Mouse (Mus musculus) common myeloid progenitor, adult 5-6 weeks (primary cell): Measurements from ENCODE around the gene Zar1. TPM values are rescaled to one million over a fixed set of nuclear protein-coding genes. Genes with fewer than 3 reads are reported as not detected.
A peak's percentile ranks its signal among the peaks of the same experiment; 100 is the strongest.
"Not testable (repeated sequence)": the region's sequence is repeated elsewhere in the genome, so short reads cannot be mapped to it uniquely, and the experiment has no call there.

ENCODE experiments used
- ATAC-seq: replicated peaks from 2 replicates; pipeline ENCODE4 v1.8.0; 2016; ENCODE audit warnings: low read depth, mild to moderate bottlenecking, moderate TSS enrichment, inconsistent platforms; ENCODE audit not compliant: poor library complexity, severe bottlenecking
- total RNA-seq: library from RNA; stranded (forward); fragments of 200-1000, 187-1606 nt; gene quantifications from 2 replicates; pipeline ENCODE4 v1.2.3, GENCODE M21; 2017

Gene Zar1
- not detected in 2 replicates for total RNA-seq

DNA sequence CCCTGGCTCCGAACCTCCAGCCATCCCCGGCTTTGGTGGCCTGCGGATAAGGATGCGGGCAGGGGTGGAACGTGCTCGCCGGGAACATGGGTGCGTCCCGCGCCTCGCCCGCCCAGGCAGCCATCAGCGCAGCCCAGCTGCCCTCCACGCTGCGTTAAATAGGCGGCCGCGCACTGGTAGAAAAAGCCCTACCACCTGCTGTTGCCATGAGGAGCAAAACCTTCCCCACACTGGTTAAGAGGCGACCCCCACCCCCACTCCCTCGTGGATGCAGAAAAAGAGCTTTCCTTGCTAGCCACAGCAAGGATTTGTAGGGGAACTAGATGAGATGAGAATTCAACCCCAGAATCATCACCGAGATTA is at the start of gene Zar1:
Zar1 (minus strand) TSS at position 285 of the 363 bp plus-strand sequence.
- peak; percentile 37 for ATAC-seq

DNA sequence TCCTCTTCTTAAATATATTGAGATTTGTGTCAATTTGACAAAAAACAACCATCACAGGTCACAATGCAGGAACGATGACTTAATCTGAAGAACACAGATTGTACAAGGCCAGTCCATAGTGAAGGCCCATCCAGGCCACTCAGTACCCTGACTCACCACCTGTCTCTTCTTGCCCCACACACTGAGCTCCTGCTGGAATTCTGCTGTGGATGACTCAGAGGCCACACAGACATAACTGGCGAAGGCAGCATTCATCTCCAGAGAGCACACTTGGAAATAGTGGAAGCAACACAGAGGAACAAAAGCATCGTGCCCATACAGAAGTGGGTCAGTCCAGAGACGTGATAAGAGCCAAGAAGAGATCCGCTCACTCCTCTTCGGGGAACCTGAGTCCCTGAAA is 49.0 kb upstream of the Zar1 start:
- ATAC-seq, result no peak

DNA sequence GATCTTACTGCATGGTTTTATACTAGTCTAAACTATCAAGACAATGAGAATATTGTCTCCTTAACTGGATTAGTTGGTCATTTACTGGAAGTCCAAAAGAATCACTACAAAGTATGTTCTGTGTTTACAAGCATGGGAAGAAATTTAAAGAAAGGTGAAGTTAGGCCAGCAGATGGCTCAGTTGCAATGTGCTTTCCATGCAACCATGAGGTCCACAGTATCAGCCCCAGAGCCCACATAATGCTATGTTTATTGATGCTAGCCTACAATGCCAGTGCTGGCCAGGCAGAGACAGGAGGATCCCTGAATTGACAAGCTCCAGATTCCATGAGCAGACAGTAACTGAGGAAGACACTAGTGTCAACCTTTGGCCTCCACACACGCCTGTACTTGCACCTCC is 40.0 kb upstream of the Zar1 start:
- ATAC-seq, result no peak

DNA sequence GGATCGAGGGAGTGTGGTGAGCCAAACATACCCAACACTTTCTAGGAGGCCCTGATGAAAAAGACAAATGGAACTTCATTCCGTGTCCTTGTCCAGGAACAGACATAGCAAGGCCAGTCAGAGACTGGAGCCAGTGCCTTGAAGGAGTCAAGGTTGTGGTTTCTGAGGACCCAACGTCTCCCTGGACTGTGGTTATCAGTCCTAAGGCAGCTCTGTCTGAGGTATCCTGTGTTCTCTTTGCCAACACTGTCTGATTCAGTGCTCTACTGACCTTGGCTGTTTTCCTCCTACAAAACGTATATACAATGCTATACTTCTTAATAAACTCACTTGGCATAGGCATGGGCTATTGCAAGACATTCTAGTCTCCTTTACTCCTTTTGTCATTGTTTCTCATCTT is 36.4 kb upstream of the Zar1 start:
- peak; percentile 56 for ATAC-seq

- no peak for ATAC-seq
Observed at GRCm38 (mm10) chr5:72603138-72603537, 22.1 kb upstream of the Zar1 start.

DNA sequence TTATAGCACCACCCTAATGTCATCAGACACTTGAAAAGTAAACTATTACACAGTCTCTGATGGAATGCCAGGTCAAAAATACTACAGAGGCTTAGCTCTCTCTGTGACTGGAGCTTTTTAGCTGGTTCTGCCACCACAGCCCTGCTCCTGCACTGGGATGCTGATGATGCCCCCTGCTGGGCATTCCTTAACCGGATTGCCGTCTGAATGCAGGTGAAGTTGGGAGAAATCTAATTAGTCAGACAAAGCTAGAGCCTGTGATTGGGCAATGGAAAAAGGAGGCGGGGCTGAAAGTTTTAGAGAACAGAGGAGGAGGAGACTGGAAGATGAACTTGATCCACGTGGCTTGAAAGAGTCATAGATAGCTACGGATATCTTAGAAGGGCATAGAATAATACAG is 20.0 kb upstream of the Zar1 start:
- peak; percentile 85 for ATAC-seq

DNA sequence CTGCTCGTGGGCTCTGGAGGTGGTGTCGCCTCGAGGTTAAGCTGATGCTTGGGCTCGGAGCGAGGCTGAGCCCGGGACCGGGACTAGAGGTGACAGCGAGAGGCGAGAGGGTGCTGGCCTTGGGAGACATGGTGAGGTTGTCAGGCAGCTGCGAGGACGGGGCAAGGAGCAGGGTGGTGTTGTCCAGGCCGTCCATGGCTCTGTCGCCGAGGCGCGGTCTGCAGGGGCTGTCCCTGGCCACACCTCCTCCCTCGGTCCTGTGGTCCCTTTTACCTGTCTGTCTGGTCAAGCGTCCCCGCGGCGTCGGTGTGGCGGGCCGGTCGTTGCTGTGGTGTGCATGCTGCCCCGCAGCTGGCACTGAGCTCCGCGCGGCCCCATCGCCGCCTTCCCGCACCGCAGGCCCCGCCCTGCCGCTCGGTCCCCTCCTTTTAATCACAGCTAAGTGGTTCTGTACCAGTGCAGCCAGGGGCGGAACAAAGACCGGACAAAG is 6.2 kb upstream of the Zar1 start, which contains the start of gene Gm5868:
Gm5868 (minus strand) TSS at position 360 of the 490 bp plus-strand sequence.
- peak; percentile 54 for ATAC-seq

DNA sequence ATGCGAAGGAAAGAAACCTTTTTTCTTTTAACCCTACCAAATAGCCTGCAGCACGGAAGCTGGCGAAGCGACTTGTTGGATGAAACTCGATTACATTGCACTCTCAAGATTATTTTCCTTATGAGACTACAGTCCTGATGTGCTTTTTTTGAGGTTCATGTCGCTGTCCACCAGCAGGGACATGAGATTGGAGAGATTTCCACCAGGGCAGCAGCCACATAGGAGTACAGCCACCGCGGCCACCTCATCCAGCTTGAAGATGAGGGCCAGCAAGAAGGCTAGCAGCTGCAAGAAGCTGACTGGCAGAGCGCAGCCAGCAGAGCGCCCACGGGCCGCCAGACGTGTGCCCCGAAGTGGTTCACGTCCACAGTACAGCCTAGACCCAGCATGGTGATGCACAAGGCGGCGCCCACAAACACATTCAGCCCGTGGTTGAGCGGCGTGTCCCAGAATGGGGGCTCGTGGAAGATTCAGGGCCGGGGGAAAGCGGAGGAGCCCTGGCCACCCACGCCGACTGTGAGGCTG is 5.7 kb upstream of the Zar1 start:
- peak; percentile 20 for ATAC-seq

GRCm38 (mm10) chr5:72586122-72586521 is 5.1 kb upstream of the Zar1 start:
- peak; percentile 64 for ATAC-seq

GRCm38 (mm10) chr5:72580088-72580969 is 725 bp downstream of the Zar1 start:
- peak; percentile 43 for ATAC-seq

GRCm38 (mm10) chr5:72579599-72579998 is 1.5 kb downstream of the Zar1 start:
- not testable (repeated sequence) for ATAC-seq

DNA sequence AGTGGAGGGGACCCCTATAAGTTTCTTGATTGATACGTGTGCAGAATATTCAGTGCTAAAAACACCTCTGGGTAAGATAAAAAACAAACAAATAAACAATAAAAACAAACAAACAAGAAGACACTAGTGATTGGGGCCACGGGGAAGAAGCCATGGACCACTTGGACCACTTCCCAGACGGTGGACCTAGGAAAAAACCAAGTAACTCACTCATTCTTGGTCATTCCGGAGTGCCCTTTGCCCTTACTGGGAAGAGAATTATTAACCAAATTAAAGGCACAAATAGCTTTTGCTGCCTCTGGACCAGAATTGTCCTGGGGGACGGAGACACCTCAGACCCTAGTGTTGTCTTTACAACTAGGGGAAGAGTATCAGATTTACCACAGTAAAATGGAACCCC is 15.4 kb downstream of the Zar1 start:
- no peak for ATAC-seq

GRCm38 (mm10) chr5:72563183-72563582 is 17.9 kb downstream of the Zar1 start:
- ATAC-seq, result not testable (repeated sequence)

GRCm38 (mm10) chr5:72560976-72561628 is 20.0 kb downstream of the Zar1 start:
- ATAC-seq, result no peak

DNA sequence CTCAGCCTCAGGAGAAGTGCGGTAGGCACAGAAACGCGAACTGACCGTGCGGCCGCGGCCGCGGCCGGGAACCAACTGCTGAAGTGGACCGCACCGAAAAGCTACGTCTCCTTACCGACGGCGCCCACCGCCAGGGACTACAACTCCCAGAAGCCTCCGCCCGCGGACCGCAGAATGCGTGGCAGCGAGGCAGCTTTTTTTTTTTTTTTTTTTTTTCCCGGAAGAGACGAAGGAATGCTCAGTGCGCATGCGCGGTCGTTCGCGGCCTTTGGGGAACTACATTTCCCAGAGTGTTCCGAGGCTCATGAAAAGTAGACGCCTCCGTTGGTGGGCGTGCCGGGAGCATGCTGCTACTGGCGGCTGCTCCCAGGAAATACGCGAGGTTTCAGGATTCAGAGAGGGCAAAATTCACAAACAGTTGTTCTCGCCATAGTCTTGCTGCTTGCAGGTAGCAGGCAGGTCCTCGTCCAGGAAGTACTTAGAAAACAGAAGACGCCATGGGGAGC is 21.5 kb downstream of the Zar1 start, which contains the start of gene Nfxl1:
Nfxl1 (minus strand) TSS at position 141 of the 506 bp plus-strand sequence.
- peak; percentile 94 for ATAC-seq

DNA sequence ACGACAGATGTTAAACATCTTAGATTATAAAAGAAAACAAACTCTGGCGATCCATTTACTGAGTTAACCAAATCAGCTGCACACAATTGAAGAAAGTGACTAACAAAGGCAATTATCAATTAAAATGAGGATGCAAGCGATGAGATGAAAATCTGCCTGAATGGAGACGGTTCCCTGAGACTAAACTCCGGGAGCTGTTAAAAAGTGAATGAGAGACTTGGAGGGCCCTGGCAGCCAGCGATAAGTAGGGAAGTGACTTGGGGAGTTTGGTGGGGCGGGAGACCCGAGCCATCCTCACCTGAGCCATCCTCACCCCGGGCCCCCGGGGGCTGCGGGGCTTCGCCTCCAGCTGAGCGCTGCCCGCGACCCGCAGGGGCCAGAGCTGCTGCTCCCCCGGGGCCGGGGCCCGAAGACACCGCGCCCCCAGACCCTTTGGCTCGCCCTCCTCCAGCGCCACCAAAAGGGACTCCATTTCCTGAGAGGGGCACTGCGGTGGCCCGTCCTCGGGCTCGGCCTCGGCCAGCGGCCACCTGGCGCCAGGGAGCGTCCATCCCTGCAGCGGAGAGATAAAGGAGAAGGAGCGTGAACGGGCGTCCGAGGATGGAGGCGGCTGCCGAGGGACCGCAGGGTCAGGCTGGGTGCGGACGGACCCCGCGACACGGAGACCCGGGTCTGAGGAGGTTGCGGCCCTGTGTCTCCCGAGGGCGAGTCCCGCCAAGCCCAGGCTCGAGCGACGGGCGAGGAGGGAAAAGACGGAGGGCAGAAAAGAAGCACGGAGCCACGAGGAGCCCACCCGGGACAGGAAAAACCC is 22.1 kb downstream of the Zar1 start:
- peak; percentile 52 for ATAC-seq

DNA sequence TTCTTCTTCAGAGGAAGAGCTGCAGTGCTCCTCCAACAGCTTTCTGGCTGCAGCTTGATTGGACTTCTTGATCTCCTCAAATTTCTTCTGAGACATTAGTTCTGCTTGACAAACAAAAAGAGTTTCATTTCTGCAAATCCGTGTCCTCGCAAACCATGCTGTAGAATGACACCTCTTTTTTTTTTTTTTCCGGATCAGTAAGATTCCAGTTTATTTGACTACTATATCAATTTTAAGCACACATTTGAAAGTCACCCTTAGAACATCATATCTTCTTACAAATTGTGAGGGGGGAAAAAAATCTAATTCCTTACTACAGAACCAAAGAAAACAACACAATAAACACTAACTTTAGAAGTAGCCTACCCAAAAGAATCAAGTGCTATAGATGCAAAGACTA is 24.8 kb downstream of the Zar1 start:
- no peak for ATAC-seq

DNA sequence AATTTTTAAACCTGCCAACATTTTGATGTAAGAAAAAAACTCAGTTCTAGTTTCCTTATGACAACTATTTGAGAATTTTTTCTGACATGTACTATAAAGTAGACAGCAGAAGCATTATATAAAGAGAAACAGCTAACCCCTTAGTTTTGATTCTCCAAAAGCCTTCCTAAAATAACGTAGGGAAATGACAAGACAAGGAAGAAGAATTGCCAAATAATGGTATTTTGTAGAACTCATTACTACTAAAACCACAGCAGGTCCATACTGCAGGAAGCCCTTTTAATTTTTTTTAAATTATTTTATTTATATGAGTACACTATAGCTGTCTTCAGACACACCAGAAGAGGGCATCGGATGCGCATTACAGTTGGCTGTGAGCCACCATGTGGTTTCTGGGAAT is 29.8 kb downstream of the Zar1 start:
- ATAC-seq, result no peak

DNA sequence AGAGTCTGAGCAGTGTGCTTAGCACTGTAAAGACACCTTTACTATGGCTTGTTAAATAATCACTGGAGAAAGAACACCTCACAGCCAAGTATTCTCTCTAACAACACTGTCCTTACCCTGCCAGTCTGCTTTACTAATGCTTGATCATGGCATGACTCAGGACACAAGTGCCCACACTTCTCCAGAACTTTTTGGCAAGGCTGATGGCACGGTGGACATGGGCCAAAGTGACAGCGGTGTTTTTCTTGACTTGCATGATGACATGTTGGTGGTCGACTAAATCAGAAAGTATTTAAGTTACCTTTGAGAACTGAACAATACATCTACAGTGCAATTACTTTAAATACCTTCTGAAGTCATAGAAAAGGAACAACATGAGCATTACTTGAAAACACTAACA is 52.2 kb downstream of the Zar1 start:
- ATAC-seq, result no peak
